Mouse (Mus musculus): ENCODE data around the gene 1600012H06Rik.

DNA sequence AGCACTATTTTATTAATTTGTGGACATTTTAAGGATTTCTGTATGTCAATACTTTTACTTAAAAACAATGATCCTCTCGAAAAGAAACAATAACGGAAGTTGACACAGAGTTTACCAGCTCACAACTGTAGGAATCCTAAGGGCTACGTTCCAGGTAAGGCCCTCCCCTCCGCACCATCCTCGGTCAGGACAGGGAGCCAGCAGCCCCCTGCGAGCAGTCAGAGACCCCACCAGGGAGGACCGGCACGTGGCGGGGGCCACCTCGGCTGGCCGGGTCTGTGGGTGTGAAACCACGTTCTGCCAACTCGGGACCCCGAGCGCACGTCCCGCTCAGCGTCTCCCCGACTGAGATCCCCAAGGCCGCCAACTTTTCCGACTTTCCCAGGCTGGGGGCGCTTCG, 17.5 kb downstream of the 1600012H06Rik start:
- TF ChIP-seq CHD2 (IDR thresholded peaks at IDR 0.05; ENCODE audit: low read depth, low read length) = no peak
- TF ChIP-seq HCFC1 (IDR thresholded peaks at IDR 0.05; ENCODE audit: borderline replicate concordance, insufficient read depth, low read length) = no peak
- no peak for TF ChIP-seq ZC3H11A (IDR thresholded peaks at IDR 0.05; ENCODE audit: borderline replicate concordance, low read depth, low read length)
- TF ChIP-seq ZNF384 (IDR thresholded peaks at IDR 0.05; ENCODE audit: low read depth, low read length) = no peak
- no peak for TF ChIP-seq MAFK (IDR thresholded peaks at IDR 0.05; ENCODE audit: insufficient read depth, low read depth, low read length)

Measured in ES-E14 (cell line).